Mouse (Mus musculus) 416B (cell line): ENCODE results near the gene Dact1.

ENCODE experiments used
- DNase-seq: peaks from one replicate; pipeline ENCODE4 v3.0.0; 2011; ENCODE audit warnings: low read depth

Gene Dact1

DNA sequence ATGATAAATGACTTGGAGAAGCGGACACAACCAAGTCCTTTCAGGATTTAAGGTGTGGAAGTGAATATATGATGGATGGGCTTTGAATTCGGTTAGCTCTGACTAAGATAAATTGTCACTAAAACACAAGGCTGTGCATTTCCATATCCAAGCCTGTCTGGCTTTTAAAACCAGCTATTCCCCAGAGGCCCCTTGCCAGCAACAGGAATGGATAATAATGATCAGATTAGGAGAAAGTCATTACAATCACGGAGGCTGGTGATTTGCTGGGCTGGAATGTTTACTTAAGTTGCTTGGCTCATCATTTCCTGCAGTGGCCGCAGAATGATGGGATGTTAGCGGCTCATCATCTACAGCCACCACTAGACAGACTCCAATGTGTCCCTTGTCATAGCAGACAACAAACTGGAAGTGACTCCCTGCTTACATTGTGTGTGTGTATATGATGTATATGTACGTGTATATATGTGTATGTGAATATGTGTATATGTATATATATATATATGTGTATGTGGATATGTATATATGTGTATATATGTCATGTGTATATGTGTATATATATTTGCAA lies 28.3 kb downstream of the Dact1 start:
- DNase-seq = no peak

DNA sequence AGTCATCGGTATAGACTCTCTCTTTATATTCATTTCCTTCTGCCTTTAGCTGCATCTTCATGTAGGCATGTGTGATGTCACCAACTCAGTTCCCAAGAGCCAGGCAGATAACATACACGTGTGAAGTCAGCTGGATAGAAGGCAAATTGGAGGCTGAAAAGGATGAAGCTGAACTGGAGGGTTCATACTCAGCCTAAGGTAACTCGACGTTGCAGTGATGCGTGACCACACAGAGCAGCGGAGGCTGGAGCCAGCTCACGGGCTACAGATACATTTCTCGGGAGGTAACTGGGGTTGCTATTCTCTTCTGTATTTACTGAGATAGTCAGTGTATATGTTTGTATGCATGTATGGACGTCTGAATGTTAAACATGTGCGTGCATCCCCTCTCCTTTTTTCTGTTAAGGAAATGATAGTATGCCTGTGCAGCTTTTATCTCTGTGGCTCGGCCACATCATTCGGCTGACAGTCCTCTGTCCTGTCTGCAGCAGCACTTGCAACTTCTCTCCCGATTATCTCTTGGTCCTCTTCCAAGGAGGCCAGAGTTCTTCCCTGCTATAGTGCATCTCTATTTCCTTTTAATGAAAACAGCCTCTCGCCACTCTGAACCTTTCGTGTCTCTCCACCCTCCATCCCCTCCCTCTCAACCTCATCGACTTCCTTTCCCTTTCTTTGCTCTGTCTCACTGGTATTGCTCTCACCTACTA lies 29.6 kb downstream of the Dact1 start:
- DNase-seq = no peak

DNA sequence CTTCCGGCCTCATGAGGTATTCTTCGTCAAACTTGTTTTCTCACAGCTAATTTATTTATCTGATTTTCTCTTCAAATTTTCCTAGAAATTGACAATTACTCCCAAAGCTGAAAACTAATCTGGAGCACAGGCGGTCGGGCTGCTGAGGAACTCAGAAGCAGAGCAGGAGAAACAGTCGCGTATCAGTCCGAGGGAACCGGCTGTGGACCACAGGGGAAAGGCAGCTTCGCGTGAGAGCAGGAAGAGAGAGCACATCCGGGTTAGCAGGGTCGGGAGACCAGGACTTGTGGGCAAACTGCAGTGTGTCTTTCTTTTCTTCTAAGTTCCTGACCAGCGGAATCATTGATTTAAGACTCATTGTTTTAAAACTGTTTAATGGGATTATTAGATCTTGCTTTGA lies 32.7 kb downstream of the Dact1 start:
- DNase-seq = peak; percentile 5

DNA sequence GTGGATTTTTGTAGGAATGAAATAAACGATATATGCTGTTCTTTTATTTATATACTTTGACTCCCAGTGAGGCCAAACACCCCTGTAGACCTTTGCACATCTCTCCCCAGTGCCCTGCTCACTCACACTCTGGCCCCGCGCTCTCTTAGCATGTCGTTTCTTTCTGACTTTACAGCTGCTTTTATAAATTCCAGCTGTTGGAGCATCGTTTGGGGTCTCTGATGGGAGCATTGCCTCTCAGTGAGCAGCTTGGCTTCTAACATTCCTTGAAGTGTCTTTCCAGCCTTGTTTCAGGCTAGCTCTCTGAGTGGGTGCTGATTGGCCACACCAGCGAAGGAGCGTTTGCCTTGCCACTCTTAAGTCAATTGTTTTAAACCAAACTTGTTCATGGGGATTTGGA lies 35.8 kb downstream of the Dact1 start:
- DNase-seq = no peak

DNA sequence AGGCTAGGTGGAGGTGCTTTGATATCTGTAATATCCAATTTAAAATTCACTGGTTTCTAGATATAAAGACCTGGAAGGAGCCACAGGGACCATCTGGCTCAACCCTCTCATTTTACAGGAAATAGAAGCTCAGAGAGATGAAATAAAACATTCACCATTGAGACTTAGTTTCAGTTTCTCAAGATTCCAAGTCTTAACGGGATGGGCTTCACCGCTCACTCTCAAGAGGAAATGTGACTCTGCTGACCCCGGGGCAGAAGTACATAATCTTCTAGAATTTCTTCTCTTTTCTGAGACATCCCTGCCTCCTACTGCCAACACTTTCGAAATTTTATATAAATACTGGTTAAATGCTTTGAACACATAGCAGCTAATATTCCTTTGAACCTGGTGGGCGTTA lies 36.4 kb downstream of the Dact1 start:
- DNase-seq = no peak

DNA sequence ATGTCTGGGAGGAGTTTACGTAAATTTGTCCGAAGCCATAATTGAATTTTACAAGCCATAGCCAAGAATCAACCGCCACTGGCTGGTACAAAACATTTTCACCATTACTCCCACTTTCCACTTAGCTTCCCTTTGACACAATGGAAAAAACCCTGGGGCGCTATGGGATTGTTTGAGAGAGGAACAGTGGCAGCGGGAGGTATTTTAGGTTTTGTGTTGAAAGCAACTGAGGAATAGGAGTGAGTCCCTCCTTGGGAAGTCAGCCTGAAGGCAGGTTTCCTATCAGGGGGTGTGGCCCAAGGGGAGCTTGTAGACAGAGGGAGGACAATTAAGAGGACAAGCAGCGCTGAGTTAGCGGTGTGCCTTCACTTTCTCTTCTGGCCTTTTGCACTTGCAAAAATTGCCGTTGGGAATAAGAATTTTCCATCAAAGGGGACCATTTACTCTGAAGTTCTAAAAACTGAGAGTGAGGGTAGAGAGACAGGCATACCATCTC lies 38.8 kb downstream of the Dact1 start:
- DNase-seq = no peak

DNA sequence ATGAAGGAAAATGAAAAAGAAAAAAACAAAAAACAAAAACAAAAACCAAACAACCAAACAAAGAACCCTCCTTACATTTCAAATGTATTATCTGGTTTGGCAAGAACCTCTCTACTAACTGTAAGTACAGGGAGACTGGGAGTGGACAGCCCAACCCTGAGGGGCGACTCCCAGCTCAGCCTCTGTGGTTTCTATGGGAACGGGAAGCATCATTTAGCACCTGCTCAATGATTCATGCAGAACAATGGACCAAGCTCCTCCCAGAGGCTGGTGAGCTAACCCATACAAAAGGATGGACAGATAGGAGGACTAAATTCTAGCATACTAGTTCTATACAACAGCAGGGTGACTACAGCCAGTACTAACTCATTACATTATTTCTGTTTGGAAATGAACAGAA lies 40.4 kb downstream of the Dact1 start:
- no peak for DNase-seq

DNA sequence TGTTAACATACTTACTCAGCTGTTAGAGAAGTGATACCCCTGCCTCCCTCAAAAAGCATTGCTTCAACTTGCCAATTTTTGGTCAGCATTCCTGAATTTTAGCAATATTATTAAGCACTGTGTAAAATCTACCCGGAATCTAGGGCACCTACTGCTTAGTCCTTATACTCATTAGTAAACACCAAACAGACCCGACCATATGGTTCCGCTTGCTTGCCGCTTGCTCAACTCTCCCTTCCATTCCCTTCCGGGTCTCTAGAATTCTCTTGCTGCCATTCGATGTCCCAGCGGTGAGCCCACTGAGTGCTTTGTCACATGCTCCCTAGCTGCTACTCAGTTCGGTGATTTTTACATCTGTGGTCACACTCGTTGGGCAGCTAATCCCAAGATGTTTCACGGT lies 45.0 kb downstream of the Dact1 start:
- no peak for DNase-seq

DNA sequence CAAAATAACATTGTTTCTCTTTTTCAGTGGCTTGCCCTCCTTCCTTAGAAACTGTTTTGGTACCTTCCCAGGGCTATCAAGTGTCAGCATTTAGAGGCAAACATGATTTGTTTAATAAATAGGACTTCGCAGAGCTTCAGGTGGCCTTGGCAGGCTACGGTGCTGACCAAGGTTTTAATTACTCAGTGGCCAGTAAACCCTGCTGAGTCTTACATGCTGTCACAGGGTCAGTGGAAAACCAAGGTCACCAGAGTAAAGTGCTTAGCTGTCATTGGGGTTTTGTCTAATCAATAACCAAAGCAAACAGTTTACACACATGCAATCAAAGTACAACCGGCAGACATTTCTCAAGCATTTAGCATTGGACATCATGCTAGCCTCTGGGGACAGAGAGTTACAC lies 45.4 kb downstream of the Dact1 start:
- no peak for DNase-seq

DNA sequence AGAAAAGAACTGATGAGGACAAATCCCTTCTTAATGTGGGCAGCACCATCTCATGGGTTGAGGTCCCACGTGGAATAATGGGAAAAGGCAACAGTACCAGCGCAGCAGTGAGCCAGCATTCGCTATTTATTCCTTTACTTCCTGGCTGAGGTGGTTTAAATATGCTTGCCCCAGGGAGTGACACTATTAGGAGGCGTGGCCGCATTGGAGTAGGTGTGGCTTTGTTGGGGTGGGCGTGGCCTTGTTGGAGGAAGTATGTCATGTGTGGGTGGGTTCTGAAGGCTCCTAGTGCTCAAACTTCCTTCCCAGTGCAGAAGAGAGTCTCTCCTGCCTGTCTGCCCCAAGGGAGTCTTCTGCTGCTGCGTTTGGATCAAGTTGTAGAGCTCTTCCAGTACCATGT lies 51.9 kb downstream of the Dact1 start:
- DNase-seq = peak; percentile 17

DNA sequence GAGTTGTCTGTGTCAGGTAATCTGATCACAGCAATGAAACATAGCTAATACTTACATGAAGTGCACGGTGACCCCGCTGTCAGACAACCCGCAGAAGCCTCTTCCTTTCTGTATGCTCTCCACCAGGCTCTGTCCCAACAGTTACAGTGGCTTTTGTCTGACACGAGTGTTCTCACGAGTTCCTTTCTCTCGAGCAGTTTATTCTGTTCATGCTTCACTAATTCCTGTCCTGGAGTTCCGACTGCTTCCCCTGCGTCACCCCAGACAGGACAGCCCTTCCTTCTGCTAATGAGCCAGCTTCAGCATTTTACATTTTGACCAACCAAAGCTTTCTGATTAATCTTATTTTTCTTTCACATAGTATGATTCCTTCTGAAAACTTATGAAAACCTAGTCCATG lies 52.7 kb downstream of the Dact1 start:
- no peak for DNase-seq

DNA sequence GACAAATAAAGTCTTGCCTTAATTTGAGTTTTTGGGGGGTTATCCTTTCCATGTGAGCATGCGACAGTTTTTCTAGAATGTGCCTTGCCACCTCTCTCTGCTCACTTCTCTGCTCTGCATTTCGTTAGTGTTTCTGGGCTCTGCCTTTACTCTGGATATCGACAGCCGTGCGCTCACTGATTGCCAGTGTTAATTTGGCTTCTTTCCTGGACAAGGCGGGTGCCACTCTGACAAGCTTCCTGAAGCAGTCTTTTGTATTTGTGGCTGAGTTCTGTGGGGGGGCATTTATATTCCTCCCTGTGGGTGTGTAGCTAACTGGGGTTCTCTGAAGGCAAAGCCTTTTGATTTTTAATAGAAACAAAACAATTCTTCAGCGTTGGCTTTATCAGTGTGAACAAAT lies 54.4 kb downstream of the Dact1 start:
- no peak for DNase-seq

DNA sequence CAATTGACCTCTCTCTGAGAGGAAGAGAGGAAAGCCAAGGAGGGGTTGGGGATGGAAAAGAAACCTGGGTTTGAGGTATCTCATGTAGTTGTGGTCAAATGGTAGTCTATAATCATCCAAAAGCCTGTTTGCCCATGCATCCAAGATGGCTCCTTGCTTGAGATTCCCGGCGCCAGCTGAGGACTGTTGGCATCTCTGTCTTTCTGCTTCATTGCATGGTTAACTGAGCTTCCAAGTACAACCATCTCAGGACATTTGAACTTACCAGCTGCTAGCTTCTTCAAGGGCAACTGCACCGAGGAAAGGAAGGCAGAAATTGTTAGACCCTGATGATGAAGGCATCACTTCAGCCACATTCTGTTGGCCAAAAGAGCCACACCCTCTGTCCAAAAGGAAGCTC lies 54.8 kb downstream of the Dact1 start:
- DNase-seq = no peak

DNA sequence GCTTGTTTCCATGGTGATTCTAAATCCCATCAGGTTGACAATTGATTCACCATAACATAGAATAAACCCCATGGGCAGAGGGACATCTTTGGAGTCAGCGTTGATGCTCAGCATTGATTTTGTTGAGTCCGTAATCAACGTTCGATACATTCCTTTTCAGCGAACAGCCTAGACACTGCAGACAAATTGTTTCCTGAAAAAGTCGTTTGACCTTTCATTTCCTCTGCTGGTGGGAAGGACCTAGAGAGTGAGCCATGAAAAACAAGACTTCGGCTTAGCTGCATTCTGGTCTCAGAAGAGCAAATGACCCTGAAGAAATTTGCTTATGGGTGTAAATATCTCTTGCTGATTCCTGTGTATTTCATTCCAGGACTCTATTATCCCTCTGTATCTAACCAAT lies 55.5 kb downstream of the Dact1 start:
- no peak for DNase-seq

DNA sequence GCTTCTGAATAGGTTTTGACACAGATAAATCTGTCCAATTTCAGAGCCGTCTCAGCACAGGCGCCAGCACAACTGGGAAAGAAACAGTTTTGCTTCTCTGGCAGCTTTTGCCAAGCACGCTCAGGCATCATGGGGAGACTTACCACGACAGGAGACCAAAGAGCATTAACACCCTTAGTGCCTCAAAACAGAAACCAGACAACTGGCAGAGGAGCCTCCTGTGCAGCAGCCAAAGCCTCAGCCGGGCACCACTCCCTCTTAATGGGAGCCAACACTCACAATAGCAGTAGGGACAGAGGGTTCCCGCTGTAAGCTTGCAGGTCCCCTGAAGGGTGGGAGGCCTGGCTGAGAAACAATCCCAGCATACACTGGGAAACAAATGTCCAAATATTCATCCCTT lies 56.5 kb downstream of the Dact1 start:
- DNase-seq = no peak

DNA sequence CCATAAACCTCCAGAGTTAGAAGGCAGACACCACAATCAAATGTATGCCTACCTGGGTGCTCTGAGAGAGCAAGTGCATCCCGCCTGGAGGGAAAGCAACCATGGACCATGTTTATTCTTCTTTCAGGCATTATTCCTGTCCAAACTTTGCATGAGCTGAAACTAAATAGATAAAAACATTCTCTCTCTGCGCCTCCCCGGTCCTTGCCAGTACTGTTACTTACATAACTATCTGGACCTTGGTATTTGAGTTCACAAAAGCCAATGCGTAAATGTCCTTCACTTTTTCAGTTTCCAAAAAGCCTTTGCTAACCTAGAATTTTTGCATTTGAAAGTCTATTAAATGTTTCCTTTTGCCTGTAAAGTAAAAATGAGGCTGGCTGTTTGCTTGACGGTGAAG lies 58.9 kb downstream of the Dact1 start:
- no peak for DNase-seq
